Mouse (Mus musculus) v-Abl transformed pro-B cells (cell line): ENCODE results near the gene Tbx15.

Source experiments
- in situ Hi-C, 2 experiments: fragments of 400-800 bp; cut with MboI; formaldehyde crosslinking; loops; one replicate each; pipeline ENCODE4 v1.15.1; 2025; ENCODE audit not compliant: unreplicated experiment in 2 of 2

The Tbx15 gene

DNA sequence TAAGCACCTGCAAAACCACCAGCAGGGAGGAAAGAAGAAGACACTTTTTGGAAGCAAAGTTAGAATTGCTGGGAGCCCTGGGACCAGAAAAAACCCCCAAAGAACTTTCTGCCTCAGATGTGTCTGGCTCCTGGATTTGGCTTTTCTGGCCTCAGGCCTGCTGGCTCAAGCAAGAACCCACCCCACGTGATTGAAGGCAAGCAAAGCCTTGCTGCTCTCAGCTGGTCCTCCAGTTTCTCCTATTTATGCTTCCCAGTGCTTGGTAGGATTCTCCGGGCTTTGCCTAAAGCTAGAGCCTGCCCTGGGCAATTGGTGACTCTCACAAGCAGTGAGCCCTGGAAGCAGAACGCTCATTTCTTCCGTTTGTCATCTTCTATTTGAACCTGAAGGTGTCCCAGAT, 7.4 kb downstream of the Tbx15 start:
- in situ Hi-C loops: loop anchor here (25.0 kb wide), 3 partner anchors 915 to 1690 kb away; partner anchors contain the start of genes Gdap2 (in 1 of the 2) and Wdr3 (in 1 of the 2)

DNA sequence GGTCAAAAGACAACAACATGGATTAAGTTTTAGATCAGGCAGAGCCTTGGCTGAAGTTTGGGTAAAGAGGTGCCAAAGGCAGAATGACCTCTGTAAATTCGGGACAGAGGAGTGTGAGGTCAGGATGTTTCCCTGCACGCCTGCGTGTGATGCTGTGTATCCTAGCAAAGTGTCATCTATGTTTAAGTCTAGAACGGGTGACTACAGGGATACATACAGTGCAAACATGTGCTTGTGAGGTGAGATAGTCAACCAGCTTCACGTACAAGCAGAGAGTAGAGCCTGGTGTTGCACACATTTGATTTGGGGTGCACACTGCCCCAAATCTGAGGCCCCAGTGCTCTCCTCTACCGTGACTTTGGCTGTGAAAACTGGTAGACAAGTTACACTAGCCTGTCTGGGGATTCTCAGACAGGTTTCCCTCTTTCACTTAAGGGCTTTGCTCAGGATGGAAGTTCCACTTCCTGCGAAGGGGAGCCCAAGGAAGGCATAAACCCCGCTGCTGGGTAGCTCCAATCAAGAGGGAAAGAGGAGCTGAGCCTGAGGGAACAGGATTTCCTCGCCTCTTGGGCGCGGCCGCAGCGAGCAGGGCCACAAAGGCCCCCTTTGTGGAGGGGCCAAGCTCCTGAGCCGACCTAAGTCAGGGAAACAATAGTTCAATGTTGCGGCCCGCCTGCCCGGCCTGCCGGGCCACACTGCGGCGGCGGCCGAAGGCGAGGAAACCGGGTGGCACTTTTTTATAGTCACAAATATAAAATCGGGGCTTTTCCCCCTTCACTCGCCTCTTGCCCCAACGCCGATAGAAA, 8.0 kb downstream of the Tbx15 start:
- in situ Hi-C loops: loop anchor here (25.0 kb wide), 3 partner anchors 914 to 1689 kb away; partner anchors contain the start of genes Gdap2 (in 1 of the 2) and Wdr3 (in 1 of the 2)

DNA sequence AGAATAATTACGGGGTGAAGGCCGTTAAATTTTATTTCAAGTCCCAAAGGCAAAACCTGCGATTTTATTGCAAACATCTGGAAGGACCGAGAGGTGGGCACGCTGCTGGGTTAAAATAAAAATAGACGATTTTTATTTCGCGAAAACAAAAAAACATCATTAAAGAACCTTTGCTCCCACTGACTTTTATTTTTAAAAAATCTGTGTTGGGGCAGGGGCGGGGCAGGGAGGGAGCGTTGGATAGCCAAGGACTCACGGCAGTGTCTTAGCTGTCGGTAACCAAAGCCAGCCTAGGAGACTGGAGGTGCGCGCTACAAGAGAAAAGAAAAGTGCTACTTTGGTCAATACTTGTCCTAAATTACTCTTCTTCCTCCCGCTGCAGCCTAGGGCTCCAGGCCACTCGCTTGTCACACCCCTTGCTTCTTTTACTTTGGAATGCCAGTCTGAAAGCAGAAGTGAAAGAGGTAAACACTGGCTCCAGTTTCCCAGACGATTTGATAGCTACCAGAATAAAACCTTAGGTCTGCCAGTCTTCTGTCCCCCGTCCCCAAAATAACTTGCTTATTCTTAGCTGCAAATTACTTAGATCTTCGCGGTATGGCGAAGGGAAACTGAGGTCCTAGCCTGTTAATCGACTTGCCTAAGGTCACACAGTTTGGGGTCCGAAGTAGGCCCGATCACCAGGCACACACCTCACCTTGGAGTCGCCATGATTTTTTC, 8.8 kb downstream of the Tbx15 start:
- in situ Hi-C loops: loop anchor here (25.0 kb wide), 3 partner anchors 913 to 1688 kb away; partner anchors contain the start of genes Gdap2 (in 1 of the 2) and Wdr3 (in 1 of the 2)

DNA sequence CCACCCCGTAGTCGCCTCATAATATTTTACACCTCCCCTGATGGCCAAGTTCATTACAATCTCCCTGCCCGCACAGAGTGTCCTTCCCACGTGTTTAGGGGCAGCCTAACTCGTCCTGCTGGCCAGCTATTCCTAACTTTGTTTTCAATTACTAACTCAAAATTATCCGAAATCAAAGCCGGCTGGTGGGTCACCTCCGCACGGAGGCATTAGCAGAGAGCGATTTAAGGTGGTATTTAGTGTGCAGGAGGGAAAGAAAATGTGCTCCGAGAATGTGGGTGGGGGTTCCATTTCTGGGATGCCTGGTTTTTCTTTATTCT, 9.3 kb downstream of the Tbx15 start:
- in situ Hi-C loops: loop anchor here (25.0 kb wide), 3 partner anchors 913 to 1688 kb away; partner anchors contain the start of genes Gdap2 (in 1 of the 2) and Wdr3 (in 1 of the 2)

DNA sequence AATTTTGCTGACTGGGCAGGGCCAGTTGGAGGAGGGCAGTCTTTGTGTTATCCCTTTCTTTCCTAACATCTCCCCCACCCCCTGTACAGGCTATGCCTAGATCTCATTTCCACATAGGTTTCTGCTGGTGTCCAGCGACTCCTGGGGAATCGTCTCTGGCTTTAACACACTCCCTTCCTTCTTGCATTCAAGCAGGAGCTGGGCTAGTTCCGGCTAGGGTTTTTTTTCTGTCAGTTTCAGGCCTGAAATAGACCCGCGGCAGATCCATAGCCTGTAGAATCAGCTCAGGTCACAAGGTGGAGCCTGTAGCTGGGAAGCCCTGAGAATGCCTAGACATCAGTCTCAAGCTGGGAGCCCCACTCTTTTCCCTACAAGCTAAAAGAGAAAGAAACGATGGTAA, 9.7 kb downstream of the Tbx15 start:
- in situ Hi-C loops: loop anchor here (25.0 kb wide), 3 partner anchors 912 to 1687 kb away; partner anchors contain the start of genes Gdap2 (in 1 of the 2) and Wdr3 (in 1 of the 2)

DNA sequence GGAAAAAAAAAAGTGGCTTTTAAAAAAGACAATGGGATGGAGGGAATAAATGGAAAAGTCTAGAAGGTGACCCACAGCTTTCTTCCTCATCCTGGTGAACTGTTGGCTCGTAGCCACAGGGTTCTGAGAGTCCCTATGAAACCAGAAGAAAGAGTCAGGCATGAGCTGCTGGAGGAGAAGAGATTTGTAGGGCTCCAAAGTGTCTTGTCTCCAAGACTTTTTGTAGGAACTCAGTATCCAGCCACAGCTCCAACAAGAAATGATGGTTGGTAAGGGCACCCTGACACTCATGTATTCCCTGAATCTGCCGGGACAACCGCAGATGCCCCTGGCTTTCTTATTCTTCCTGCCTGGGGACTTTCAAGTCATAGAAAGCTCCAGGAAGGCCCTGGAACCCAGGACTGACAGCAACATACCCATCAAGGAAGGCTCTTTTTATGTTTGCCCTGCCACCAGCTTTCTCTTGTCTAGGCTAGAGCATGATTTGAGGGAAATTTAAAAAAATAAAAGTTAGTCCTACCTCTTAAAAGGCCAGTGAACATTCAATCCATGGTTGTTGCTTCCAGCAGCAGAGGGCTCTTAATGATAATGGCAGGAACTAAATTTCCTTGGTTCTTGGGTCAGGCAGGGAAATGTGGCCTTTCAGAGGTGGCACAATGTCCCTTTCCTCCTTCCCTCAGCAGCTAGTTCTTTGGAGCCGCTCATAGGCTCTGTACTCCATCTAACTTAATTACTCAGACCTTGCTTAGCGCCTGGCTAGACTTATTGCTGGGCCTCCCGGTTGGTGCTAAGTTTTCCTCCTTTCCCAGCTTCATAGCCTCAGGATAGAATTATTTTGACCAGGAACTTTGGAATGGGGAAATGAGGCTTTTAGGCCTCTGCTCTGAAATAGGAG, 11.3 kb downstream of the Tbx15 start:
- in situ Hi-C loops: no loop called here

DNA sequence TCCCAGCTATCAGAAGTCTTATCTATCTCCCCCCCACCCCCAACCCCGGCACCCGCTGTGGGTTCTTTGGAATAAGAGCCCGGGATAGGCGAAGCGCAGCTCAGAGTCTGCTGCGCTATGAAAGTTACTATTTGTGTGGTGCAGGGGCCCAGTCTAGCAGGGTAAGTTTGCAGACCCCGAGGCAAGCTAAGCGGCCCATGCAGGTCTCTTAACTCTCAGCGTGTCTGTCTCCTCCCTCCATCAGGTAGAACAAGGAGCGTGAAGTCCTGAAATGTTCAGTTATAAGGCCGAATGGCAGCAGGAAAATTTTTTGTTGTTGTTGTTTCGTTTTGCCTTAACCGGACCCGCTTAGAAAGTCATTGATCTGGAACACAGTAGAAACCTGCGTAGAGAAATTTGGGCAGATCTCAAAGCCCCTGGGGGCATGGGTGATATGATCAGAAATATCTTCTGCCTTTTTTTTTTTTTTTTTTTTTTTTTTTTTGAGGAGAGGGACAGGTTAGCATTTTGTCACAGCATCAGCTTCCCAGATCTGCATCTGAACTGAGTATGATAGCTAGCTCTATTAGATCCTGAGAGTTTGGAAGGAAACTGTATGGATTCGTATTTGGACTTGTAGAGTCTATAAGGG, 12.4 kb downstream of the Tbx15 start:
- in situ Hi-C loops: no loop called here

DNA sequence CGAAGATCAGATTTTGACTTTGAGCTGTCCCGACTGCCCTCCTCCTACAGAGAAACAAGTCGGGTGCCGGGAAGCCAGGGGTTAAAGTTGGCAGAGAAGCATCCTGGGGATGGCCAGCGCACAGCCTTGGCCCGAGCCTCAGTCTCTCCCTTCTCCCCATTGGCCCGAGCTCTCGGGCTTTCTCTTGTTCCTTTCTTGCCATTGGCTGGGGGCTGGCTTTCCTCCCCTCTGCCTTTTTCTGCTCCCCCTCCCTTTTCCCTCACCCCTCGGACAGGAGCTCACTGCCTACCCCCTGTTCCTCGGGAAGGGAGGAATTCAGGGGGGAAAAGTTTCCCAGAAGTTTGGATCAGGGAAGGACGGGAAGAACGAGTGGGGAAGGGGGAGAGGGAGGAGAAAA, 12.9 kb downstream of the Tbx15 start:
- in situ Hi-C loops: no loop called here

DNA sequence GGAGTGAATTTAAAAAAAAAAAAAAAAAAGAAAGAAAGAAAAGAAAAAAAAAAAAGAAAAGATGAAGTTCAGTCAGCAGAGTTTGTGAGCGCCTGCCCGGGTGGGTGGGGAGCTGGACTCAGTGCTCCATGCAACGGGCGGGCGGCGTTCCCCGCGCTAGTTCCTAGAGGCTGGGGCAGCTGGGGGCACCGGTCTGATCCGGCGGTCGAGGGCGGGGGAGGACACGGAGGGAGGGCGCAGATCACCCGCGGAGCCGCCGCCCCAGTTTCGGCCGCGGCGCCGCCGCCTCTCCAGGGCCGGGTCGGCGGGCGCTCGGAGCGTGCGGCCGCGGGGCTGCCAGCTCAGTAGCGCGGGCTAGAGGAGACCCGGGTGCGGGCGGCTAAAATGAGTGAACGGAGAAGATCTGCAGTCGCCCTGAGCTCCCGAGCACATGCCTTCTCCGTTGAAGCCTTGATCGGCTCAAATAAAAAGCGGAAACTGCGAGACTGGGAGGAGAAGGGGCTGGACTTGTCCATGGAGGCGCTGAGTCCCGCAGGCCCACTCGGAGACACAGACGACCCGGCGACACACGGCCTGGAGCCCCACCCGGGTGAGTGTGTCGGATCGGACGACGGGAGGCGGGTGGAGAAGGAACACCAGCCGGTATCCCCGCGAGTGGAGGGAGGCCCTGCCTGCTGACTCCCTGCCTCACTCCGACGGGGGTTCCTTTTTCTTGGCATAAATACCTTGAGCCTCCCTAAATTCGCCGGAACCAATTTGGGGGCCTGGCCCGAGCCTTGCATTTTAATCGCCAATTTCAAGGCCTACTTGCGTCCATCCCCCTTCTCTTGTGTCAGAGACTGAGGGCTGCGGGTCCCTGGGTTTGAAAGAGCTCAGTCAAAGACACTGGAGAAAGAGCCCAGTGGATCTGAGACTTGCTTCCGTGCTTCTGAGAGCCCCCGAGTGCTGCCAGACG, 13.6 kb downstream of the Tbx15 start:
- in situ Hi-C loops: no loop called here

DNA sequence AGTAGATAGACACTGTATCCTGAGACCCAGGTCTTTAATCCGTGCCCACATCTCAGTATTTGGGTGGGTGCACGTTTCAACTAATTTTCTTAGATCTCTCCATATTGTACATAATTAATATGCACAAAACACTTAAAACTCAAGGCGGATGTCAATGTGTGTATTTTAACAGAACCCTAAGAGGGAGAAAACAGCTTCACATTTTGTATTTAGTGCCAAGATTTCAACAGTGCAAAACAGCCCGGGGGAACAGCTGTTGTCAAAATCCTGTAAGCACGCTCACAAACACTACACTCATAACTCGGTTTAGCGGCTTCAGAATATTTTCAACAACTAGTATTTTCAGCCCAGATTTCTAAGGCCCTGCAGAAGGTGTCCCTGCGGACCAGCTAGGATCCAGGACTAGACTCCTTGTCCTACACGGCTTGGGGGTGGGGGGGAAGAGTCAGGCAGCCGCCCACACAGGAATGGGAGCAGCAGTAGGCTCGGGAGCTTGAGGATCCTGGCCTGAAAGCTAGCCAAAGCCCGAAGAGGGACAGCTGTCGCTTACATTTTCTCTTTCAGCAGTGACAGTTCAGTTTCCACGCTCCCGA, 14.5 kb downstream of the Tbx15 start:
- in situ Hi-C loops: no loop called here

DNA sequence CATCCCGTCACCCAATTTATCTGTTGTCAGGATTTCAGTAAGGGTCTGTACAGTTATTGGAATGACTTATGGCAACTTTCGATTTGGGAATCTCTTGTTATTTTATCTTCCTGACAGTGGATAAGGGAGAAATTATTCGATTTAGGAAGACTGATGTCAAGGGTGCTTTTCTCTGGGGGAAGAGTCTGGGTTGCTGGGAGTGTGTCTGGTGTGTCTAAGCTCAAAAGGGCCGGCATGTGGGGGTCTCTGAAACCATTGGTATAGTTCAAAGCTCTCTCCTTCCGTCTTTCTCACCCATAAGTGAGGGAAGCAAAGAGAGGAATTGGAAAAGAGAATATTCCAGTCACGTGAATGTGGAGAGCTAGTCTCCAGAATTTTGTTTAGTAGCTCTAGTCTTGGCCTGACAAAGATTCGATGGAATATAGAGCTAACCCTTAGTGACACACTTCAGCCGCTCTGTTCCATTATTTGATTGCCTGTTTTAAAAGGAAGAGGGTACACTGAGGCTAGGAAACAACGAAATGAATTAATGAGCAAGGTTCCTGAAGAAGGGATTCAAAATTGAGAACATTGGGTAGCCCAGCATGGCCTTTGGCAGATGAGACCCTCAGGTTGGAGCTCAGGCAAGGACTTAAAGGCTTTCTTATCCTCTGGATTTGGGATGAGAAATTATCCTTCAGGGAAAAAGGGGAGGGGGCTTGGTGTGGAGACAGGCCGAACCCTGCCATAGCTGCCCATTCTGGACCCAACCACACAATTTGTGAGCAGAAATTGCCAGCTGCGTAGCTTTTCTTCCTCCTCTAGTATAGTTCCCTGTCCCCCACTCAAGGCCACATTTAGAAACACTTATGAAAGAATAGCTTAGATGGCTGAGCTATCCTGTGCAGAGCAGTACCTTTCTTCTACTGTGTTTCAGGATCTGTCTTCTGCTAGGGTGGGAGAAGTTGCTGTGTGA, 15.5 kb downstream of the Tbx15 start:
- in situ Hi-C loops: no loop called here

DNA sequence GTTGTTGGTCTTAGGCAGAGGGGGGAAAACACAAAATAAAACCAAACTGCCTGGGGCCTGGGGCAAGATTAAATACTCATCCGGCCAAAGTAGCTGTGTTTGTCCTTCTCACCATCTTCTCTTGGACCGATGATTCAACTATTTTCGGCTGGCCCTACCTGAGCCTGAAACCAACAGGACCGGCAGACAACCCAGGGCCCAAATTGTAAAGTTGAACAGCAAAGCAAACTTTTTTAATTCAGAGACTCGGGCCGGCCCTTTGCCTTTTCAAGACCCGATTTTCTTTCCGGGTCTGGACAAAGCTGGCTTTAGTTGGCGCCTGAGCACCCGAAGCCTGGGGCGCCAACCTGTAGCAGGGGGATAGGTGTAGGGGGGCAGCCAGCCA, 16.2 kb downstream of the Tbx15 start:
- in situ Hi-C loops: no loop called here

DNA sequence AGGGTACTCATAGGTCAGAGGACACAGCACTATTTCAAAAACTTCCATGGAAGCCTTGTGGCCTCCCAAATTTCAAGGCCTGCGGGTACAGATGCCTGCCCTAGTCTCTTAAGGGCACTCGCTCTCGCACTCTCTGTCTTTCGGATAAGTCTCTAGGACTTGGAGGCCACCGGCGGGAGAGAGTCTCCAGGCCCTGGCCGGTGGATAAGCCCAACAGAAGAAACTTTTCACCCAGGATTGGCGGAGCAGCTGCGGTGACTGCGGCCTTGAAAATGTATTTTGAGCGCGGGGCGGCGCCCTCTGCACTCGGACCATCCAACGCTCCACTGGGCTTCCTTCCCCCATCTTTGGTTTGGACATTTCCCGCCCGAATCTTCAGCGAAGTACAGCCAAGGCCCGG, 16.6 kb downstream of the Tbx15 start:
- in situ Hi-C loops: no loop called here

DNA sequence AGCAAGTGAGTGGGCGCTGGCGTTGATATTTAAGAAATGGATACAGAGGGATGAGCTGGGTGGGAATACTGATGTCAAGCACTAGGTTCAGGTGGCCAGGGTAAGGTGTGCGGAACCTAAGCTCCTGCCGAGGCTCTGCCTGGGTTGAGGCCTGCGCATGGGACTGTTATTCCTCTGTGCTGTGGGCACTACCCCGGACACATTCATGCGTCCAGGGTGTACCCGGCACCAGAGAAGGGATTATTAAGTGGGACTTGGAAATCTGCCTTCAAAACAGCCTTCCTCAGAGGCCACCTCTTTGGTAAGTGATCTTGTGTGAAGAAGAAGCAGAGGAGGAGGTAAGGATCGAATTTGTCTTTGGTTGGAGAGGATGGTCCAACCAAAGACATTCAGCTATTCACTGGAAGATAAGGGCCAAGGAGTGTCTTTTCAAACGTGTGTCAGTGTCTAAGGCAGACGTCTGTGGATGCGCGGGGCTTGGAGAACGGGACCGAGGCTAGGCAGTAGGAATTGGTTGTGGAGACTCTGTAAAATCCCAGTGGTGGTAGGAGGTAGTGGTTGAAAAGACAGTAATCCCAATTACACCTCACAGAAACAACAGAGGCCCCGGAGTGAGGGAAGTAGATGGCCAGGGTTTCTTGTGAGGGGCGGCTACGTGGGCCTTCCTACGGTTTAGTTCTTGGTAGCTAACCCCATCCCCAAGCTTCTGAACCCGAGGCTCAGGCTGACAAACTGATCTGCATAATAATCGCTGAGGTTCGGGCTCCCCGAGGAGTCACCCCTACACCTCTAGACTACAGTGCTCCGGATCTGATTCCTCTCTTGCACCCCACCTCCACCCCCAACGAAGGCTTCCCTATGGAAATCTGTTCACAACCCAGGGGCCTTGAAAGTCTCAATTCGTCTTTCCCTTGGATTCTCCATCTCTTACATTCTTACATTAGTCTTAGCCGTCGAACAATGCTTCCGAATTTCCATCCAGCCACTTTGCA, 17.7 kb downstream of the Tbx15 start:
- in situ Hi-C loops: no loop called here

DNA sequence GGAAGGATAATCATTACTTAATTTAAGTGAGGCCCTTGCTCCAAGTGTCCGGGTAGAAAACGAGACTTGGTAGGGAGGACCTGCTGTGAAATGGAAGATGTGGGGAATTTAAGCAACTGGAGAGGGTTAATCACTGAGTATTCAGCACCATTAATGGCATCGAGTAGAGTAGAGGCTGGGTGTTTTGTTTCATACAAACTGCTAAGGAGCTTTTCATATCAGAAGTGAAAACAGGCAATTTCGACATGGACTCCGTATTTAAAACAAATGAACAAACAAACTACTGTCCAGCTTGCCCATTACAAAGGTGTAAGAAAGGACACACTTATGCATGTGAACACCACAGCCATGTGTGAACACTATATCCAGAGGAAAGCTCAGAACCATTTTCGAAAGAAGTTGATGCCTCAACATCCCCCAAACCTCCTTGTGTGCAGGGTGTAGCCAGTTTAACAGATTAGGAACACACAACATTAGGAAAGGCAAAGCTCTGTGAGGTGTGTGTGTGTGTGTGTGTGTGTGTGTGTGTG, 19.6 kb downstream of the Tbx15 start:
- in situ Hi-C loops: no loop called here

DNA sequence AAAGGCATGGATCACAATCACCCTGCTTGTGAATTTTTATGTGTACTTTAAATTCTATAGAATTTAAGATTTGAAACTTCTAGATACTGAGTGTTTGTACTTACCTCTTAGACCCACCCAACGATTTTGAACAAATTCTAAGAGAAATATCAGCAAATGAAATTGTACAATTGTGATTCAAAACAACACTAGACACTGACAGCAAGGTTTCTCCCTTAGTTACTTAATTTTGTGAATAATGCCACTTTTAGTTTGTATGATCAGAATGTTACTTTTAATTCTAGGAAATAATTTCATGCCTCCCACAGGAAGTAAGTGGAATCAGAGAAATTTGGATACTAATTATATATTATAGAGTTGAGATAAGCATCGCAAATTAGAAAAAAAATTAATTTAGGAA, 20.2 kb downstream of the Tbx15 start:
- in situ Hi-C loops: no loop called here
